Mouse (Mus musculus) hindbrain, embryonic 14.5 days (tissue): ENCODE results near the gene Polr2e. TPM values are rescaled to one million over a fixed set of nuclear protein-coding genes. Genes with fewer than 3 reads are reported as not detected.

ENCODE experiments used
- ATAC-seq: fragments of 200-750 bp; cut with Nextera tagmentation; 2 replicates; pipeline ENCODE4 v1.8.0; 2017; ENCODE audit warnings: moderate number of reproducible peaks, mild to moderate bottlenecking, moderate TSS enrichment, moderate library complexity; ENCODE audit not compliant: low FRiP score
- DNase-seq: peaks from one replicate; pipeline ENCODE4 v3.0.0-alpha.2; 2015; ENCODE audit warnings: low spot score
- H3K27ac ChIP-seq: fragments of 300-500 bp; sonication (generic); 2 replicates; pipeline ENCODE4 v1.5.1; 2014; ENCODE audit warnings: mild to moderate bottlenecking, moderate library complexity
- H3K27me3 ChIP-seq: fragments of 300-500 bp; sonication (generic); 2 replicates; pipeline ENCODE4 v1.6.1; 2014; ENCODE audit warnings: mild to moderate bottlenecking, low read length, mixed read lengths; ENCODE audit not compliant: control insufficient read depth, insufficient read depth
- H3K36me3 ChIP-seq: fragments of 300-500 bp; sonication (generic); replicated peaks from 2 replicates; pipeline ENCODE4 v1.6.1; 2014; ENCODE audit not compliant: control insufficient read depth, insufficient read depth
- H3K4me1 ChIP-seq: fragments of 300-500 bp; sonication (generic); replicated peaks from 2 replicates; pipeline ENCODE4 v1.6.1; 2014; ENCODE audit warnings: antibody characterized with exemption, low read length, mixed read lengths; ENCODE audit not compliant: control insufficient read depth, insufficient read depth
- H3K4me2 ChIP-seq: fragments of 300-500 bp; sonication (generic); replicated peaks from 2 replicates; pipeline ENCODE4 v1.6.1; 2014; ENCODE audit warnings: mild to moderate bottlenecking, moderate library complexity
- H3K4me3 ChIP-seq: fragments of 300-500 bp; sonication (generic); replicated peaks from 2 replicates; pipeline ENCODE4 v1.5.1; 2014; ENCODE audit warnings: mild to moderate bottlenecking, low read length
- H3K9ac ChIP-seq: fragments of 300-500 bp; sonication (generic); 2 replicates; pipeline ENCODE4 v1.6.1; 2014
- H3K9me3 ChIP-seq: fragments of 300-500 bp; sonication (generic); 2 replicates; pipeline ENCODE4 v1.6.1; 2016; ENCODE audit warnings: low read length; ENCODE audit not compliant: control insufficient read depth
- WGBS: fragments of 180-500 bp; shearing (Covaris S2); extraction: QIAGEN DNeasy Blood & Tissue Kit; methylation state at CpG from one replicate; pipeline ENCODE4 v1.1.7; 2014; 5-methylcytosine and 5-hydroxymethylcytosine counted together
- polyA plus RNA-seq: library from polyadenylated mRNA; unstranded; fragments of >200 nt; fragmentation: Nextera tagmentation; extraction: Ambion mirVana; gene quantifications from 2 replicates; pipeline ENCODE4 v1.2.1, GENCODE M21; 2014

The Polr2e gene
- polyA plus RNA-seq, result 142 and 150 TPM in 2 replicates

DNA sequence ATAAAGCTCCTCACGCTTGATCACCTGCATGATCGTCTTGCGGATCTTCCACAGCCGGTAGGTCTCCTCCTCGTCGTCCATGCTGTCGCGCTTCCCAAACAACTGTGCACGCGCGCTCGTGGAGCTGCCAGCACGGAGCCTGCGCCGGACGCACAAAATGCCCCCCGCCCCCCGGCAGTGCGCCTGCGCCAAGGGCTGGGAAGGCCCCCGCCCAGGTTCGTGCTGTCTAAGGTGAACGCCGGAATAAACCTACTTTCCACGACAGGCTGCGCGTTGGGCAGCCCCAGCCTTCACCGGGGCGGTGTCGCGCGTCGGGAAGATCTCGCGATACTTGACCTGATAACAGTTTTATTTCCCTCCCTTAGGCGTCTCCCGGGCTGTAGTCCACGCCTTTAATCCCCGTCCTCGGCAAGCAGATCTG lies at the start of gene Polr2e:
Polr2e (minus strand) TSS at position 237 of the 421 bp plus-strand sequence.
- peaks cover 39% of the 10 kb centered on the region for H3K36me3 ChIP-seq
- peak within 1 kb of the TSS; percentile 88 for H3K4me3 ChIP-seq
- H3K9me3 ChIP-seq, result no peaks in the 10 kb centered on the region
- peak within 1 kb of the TSS; percentile 70 for H3K4me2 ChIP-seq
- DNase-seq (peak; percentile 99), ATAC-seq (peak; percentile 98)
- under 1% methylated on average over 39 of the region's 40 CpGs for WGBS
- H3K27me3 ChIP-seq, result no peaks in the 10 kb centered on the region
- peak within 1 kb of the TSS; percentile 72 for H3K9ac ChIP-seq
- peak within 1 kb of the TSS; percentile 69 for H3K27ac ChIP-seq
- H3K4me1 ChIP-seq, result peaks cover 14% of the 10 kb centered on the region

DNA sequence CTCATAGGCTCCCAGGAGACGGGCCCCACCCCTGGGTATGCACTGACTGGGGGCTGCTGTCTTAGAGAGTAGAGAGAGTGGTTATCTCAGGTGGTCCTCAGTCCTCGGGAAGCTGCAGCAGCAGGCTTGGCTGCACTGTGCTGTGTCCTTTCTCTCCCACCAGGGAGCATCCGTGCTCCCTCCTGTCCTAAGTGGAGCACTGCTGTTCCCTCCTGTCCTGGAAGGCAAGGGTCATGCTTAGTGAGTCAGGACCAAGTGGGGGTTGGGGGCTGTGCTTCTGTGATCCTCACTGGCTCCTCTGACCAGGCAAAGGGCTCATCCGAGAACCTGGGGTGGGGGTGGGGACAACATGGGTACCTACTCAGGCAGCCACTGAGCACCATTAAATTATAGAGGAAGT lies 49.6 kb upstream of the Polr2e start:
- Histone ChIP-seq H3K4me2 (no peak overlapping the region), H3K9ac (no peak overlapping the region), H3K27me3 (no peaks in the 10 kb centered on the region), H3K4me1 (no peaks in the 10 kb centered on the region), H3K36me3 (peaks cover 7% of the 10 kb centered on the region), H3K9me3 (no peaks in the 10 kb centered on the region), H3K4me3 (no peak overlapping the region), H3K27ac (no peak overlapping the region)
- ATAC-seq, result 0 out of 2 replicates have a peak, but pooled peaks have one; percentile 47
- 46% methylated on average over 4 of the region's 4 CpGs for WGBS
- DNase-seq, result no peak

DNA sequence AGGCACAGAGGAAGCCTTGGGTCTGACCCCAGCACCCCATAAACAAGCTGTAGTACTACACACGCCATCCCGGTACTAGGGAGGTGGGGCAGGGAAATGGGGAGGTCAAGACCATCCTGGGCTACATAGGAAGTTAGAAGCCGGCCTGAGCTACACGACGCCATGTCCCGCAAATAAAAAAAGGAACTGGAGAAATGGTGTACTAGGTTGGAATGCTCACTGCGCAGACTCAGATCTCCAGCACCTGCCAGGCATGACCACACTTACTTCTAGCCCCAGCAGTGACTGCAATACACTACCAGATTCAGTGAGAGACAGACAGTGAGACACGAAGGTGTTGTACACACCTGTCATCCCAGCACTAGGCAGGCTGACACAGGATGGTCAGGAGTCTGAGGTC lies 47.9 kb upstream of the Polr2e start:
- WGBS, result 92% methylated on average over 8 of the region's 8 CpGs

DNA sequence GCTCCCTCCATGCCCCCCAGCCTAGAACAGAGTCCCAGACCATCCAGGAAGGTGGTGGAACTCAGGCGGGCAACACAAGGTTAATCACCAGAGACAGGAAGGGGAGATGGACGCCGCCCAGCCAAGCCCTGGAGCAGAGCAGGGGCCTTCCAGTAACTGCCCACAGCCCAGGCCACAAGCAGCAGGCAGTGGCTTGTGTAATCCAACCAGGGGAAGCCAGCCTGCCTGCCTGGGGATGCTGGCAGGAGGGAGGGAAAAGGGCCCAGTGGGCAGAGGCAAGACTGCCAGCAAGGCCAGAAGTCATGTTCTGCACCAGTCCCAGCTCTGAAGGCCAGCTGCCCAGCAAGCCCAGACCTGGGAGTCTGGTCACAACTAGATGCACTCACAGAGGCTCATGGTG lies 47.3 kb upstream of the Polr2e start:
- no peak for DNase-seq
- H3K4me3 ChIP-seq, result no peak overlapping the region
- H3K4me2 ChIP-seq, result no peak overlapping the region
- no peak overlapping the region for H3K27ac ChIP-seq
- H3K27me3 ChIP-seq, result no peaks in the 10 kb centered on the region
- H3K9me3 ChIP-seq, result no peaks in the 10 kb centered on the region
- 77% methylated on average over 3 of the region's 3 CpGs for WGBS
- H3K36me3 ChIP-seq, result peaks cover 27% of the 10 kb centered on the region
- H3K9ac ChIP-seq, result no peak overlapping the region
- no peaks in the 10 kb centered on the region for H3K4me1 ChIP-seq
- no peak for ATAC-seq

More for the DNA sequence above, 47.9 kb upstream of the Polr2e start:
- Histone ChIP-seq H3K9me3 (no peaks in the 10 kb centered on the region), H3K27ac (no peak overlapping the region), H3K36me3 (peaks cover 22% of the 10 kb centered on the region), H3K9ac (no peak overlapping the region), H3K27me3 (no peaks in the 10 kb centered on the region), H3K4me3 (no peak overlapping the region), H3K4me1 (no peaks in the 10 kb centered on the region), H3K4me2 (no peak overlapping the region)
- DNase-seq, result no peak
- no peak for ATAC-seq

DNA sequence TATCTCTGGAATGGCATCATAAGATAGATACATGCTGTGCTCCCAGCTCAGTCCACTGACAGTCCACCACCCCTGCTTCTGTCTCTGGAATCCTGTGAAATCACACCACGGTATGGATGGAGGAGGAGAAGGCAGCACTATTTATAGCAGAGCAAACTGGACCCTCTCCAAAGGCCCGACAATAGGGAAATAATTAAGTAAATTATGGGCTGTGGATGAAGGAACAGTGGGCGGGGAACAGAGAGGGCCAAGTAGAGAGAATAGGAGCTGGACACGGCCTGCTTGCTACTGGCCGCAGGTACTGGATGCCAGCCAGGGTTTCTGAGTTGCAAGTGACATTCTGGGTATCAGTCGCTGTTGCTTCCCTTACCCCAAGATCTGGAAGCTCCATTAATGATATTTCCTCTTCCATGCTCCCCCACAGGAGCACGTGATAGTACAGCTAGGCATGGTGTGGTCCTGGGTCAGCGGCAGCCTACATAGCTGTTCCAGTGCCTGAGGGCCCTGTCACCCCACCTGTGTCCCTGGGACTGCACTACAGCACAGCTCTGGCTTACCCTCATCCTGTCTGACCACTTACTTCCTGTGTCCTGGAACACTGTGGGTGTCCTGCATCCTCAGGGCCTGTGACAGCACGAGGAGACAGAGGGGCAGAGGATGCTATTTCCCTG lies 45.4 kb upstream of the Polr2e start:
- Histone ChIP-seq H3K27me3 (no peaks in the 10 kb centered on the region), H3K4me1 (no peaks in the 10 kb centered on the region), H3K9ac (no peak overlapping the region), H3K4me3 (no peak overlapping the region), H3K4me2 (no peak overlapping the region), H3K27ac (no peak overlapping the region), H3K9me3 (no peaks in the 10 kb centered on the region), H3K36me3 (peaks cover 46% of the 10 kb centered on the region)
- ATAC-seq (no peak), DNase-seq (no peak)
- 84% methylated on average over 9 of the region's 9 CpGs for WGBS

DNA sequence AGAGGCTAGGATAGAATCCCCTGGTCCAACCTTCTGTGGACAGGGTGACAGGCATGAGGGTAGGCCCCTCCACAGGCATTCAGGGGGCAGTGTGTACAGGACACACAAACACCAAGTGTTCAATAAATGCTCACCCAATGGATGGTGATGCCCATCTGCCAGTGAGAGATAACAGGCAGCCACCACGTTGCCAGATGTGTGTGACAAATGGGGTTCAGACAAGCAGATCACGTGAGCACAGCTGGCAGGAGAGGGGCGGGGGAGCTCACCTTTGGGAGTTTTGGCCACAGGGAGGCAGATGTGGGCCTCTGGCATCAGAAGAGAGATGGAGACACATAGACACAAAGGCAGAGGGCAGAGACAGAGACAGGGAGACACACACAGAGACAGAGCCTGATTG lies 41.5 kb upstream of the Polr2e start:
- H3K27me3 ChIP-seq, result no peaks in the 10 kb centered on the region
- WGBS, result 82% methylated on average over 3 of the region's 3 CpGs
- no peaks in the 10 kb centered on the region for H3K4me1 ChIP-seq
- ATAC-seq (no peak), DNase-seq (no peak)
- H3K9me3 ChIP-seq, result no peaks in the 10 kb centered on the region
- H3K9ac ChIP-seq, result no peak overlapping the region
- no peak overlapping the region for H3K27ac ChIP-seq
- no peak overlapping the region for H3K4me3 ChIP-seq
- peaks cover 59% of the 10 kb centered on the region for H3K36me3 ChIP-seq
- no peak overlapping the region for H3K4me2 ChIP-seq

DNA sequence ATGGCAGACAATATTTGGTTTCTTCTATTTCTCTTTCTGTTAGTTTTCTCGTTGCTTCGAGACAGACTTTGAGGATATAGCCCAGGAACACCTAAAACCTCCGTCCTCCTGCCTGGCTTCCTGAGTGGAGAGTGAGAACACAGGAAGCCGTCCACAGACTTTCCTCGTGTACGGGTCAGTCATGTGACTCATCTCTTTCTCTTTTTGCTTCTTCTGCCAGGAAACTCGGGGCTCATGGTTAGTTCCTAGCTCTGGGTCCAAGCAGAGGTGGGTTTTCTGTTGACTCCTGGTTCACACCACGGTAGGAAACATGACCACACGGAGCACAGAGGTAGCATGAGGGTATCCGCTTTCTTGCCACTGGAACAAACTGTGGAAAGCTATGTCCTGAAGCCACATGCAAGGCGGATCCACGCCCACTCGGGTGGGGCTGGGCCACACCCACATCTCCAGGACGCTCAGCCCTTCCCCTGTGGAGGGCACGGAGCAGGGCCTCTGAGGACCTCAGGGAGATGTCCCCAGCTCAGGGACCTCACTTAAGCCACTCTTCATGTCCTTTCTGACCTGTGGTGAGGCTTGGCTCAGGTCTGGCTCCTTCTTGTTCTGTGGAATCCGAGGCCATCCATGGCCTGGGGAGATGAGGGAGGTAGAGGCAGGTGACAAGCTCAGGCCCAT lies 40.9 kb upstream of the Polr2e start:
- Histone ChIP-seq H3K27me3 (no peaks in the 10 kb centered on the region), H3K9me3 (no peaks in the 10 kb centered on the region), H3K4me3 (no peak overlapping the region), H3K9ac (no peak overlapping the region), H3K4me1 (no peaks in the 10 kb centered on the region), H3K36me3 (peaks cover 59% of the 10 kb centered on the region), H3K4me2 (no peak overlapping the region), H3K27ac (no peak overlapping the region)
- DNase-seq (no peak), ATAC-seq (no peak)
- WGBS, result 90% methylated on average over 16 of the region's 16 CpGs

DNA sequence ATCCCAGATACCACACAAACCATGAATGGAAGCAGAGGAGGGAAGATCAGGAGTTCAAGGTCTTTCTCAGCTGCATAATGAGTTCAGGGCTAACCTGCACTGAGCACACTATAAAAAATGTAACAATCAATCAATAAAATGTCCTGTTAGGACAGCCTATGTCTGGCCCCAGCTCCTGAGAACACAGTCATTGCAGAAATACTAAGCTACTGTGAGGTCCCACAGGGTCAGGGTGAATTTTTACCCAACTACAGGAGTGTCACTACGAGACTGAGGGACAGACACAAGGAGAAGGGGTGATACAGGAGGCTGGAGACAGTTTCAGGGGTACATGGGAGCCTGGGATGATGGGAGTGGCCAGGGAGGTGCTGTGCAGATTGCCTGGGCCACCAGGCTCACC lies 38.8 kb upstream of the Polr2e start:
- H3K36me3 ChIP-seq, result peaks cover 44% of the 10 kb centered on the region

DNA sequence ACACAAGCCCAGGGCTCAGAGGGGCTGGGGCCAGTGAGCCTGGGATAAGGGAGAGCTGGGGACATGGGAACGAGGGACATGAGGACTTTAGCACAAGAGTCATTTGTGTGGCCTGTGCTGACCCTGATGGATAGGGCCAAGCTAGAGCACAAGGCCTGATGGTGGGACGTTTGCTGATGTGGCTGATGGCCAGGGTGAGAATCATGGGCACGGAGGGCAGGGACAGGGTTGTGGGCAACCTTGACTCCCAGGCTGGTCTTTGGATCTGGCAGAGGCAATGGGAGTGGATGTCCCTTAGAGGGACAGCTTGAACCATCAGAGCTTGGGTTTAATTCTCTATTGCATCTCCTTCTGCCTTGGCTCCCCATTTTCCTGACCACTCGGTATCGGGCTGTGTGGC lies 37.7 kb upstream of the Polr2e start:
- WGBS, result 92% methylated on average over 5 of the region's 5 CpGs
- Histone ChIP-seq H3K27me3 (no peaks in the 10 kb centered on the region), H3K9ac (no peak overlapping the region), H3K9me3 (no peaks in the 10 kb centered on the region), H3K4me3 (no peak overlapping the region), H3K27ac (no peak overlapping the region), H3K36me3 (peaks cover 36% of the 10 kb centered on the region), H3K4me2 (no peak overlapping the region), H3K4me1 (no peaks in the 10 kb centered on the region)
- no peak for DNase-seq
- no peak for ATAC-seq

More for the DNA sequence above, 38.8 kb upstream of the Polr2e start:
- ATAC-seq, result no peak
- 92% methylated on average over 1 of the region's 1 CpGs for WGBS
- Histone ChIP-seq H3K27ac (no peak overlapping the region), H3K27me3 (no peaks in the 10 kb centered on the region), H3K4me3 (no peak overlapping the region), H3K4me2 (no peak overlapping the region), H3K9ac (no peak overlapping the region), H3K4me1 (no peaks in the 10 kb centered on the region), H3K9me3 (no peaks in the 10 kb centered on the region)
- no peak for DNase-seq
